Mouse (Mus musculus): ENCODE data around the gene Tbx5. TPM values are rescaled to one million over a fixed set of nuclear protein-coding genes. Genes with fewer than 3 reads are reported as not detected.

The Tbx5 gene
- polyA plus RNA-seq, 1 experiment from 2014 or later, result 0.08 TPM

- H3K4me2 ChIP-seq, result no peak overlapping the region
- no peaks in the 10 kb centered on the region for H3K36me3 ChIP-seq (ENCODE audit: poor library complexity, severe bottlenecking)
- WGBS, result 63% methylated on average over 2 of the region's 2 CpGs
- H3K9ac ChIP-seq, result no peak overlapping the region
- H3K4me3 ChIP-seq, result no peak overlapping the region
- H3K27me3 ChIP-seq, result peaks cover 88% of the 10 kb centered on the region
- no peaks in the 10 kb centered on the region for H3K4me1 ChIP-seq
- H3K27ac ChIP-seq, result no peak overlapping the region
- no peaks in the 10 kb centered on the region for H3K9me3 ChIP-seq (replicated peaks)
- no peak for ATAC-seq
Measured at GRCm38 (mm10) chr5:119821506-119821905, 11.0 kb upstream of the Tbx5 start.

- no peaks in the 10 kb centered on the region for H3K9me3 ChIP-seq (replicated peaks)
- no peak overlapping the region for H3K9ac ChIP-seq
- ATAC-seq, result no peak
- 58% methylated on average over 6 of the region's 6 CpGs for WGBS
- H3K27me3 ChIP-seq, result peaks cover 98% of the 10 kb centered on the region
- 0 out of 2 replicates have a peak, but pooled peaks cover 4% of the 10 kb centered on the region for H3K4me1 ChIP-seq
- no peaks in the 10 kb centered on the region for H3K36me3 ChIP-seq (ENCODE audit: poor library complexity, severe bottlenecking)
- no peak overlapping the region for H3K27ac ChIP-seq
- H3K4me3 ChIP-seq, result no peak overlapping the region
- H3K4me2 ChIP-seq, result no peak overlapping the region
Measured at GRCm38 (mm10) chr5:119827341-119827740, 5.1 kb upstream of the Tbx5 start.

DNA sequence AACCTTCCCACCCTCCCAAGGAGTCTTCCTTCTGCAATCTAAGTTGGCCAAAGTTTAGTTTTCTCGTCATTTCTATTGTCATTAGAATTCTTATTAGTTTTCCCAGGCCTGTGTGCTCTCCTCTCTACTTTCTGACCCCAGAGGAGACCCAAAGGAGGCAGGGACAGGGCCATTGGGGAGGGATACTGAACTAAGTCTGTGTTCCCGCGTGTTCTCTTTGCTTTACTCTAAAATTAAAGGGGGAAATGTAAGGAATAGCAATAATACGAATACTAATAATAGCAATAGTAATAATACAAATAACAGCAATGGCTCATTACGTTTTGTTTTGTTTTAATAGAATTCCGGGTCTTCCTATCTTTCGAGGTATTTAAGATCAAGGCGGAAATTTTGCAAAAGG, 1.9 kb upstream of the Tbx5 start:
- no peak overlapping the region for H3K9ac ChIP-seq
- no peaks in the 10 kb centered on the region for H3K9me3 ChIP-seq (replicated peaks)

GRCm38 (mm10) chr5:119831201-119831771, 1.2 kb upstream of the Tbx5 start:
- no peaks in the 10 kb centered on the region for H3K36me3 ChIP-seq (ENCODE audit: poor library complexity, severe bottlenecking)
- no peak overlapping the region; the same call in 1 of the 2 replicates for H3K4me3 ChIP-seq
- H3K27me3 ChIP-seq, result peaks cover 100% of the 10 kb centered on the region
- WGBS, result 1% methylated on average over 33 of the region's 33 CpGs
- H3K9ac ChIP-seq, result no peak overlapping the region
- no peak for ATAC-seq
- H3K4me2 ChIP-seq, result peak overlapping the region; percentile 4; the same call in 1 of the 2 replicates
- no peaks in the 10 kb centered on the region for H3K9me3 ChIP-seq (replicated peaks)
- 0 out of 2 replicates have a peak, but pooled peaks cover 4% of the 10 kb centered on the region for H3K4me1 ChIP-seq
- H3K27ac ChIP-seq, result no peak overlapping the region

More for the DNA sequence above, 1.9 kb upstream of the Tbx5 start:
- H3K27me3 ChIP-seq, result peaks cover 98% of the 10 kb centered on the region
- 4% methylated on average over 8 of the region's 8 CpGs for WGBS
- H3K36me3 ChIP-seq (ENCODE audit: poor library complexity, severe bottlenecking), result no peaks in the 10 kb centered on the region
- ATAC-seq, result no peak
- 0 out of 2 replicates have a peak, but pooled peaks cover 4% of the 10 kb centered on the region for H3K4me1 ChIP-seq
- no peak overlapping the region for H3K4me3 ChIP-seq
- no peak overlapping the region for H3K4me2 ChIP-seq
- no peak overlapping the region for H3K27ac ChIP-seq

DNA sequence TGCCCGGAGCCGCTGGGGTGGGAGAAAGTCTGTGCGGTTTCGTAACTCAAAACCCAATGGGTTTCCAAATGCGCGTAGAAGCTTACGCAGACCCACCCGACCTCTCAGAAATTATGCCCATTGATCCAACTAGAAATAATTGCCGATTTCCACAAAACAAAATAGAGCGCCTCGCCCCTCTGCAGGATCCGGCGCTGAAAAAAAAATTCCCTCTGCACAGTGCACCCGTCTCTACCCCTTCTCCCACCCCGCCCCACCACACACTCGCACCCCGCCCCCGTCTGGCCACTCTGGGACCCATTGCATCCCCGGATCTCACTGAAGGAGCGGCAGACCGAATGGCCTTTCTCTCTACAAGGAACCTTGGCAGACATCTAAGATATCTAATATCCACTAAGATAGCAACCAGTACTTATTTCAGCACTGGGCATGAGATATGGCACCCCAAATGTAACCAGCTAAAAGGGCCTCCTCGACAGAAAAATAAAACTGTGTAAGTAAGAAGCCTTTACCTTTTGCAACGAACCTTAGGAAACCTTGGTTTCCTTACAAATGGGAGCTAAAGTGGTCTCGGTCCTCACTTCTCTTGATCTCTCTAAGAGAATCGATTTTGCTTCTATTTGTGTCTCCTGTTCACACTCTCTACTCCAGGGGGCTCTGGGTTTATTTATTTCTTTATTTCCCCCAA, 533 bp upstream of the Tbx5 start:
- peaks cover 100% of the 10 kb centered on the region for H3K27me3 ChIP-seq
- H3K9ac ChIP-seq, result no peak overlapping the region
- no peak for ATAC-seq
- H3K9me3 ChIP-seq (replicated peaks), result no peaks in the 10 kb centered on the region
- H3K4me3 ChIP-seq, result no peak overlapping the region
- no peaks in the 10 kb centered on the region for H3K36me3 ChIP-seq (ENCODE audit: poor library complexity, severe bottlenecking)
- H3K4me2 ChIP-seq, result no peak overlapping the region
- 0 out of 2 replicates have a peak, but pooled peaks cover 4% of the 10 kb centered on the region for H3K4me1 ChIP-seq
- under 1% methylated on average over 25 of the region's 25 CpGs for WGBS
- H3K27ac ChIP-seq, result no peak overlapping the region

GRCm38 (mm10) chr5:119833223-119834030, 959 bp downstream of the Tbx5 start:
- no peaks in the 10 kb centered on the region for H3K36me3 ChIP-seq (ENCODE audit: poor library complexity, severe bottlenecking)
- 1% methylated on average over 8 of the region's 8 CpGs for WGBS
- H3K4me1 ChIP-seq, result 0 out of 2 replicates have a peak, but pooled peaks cover 4% of the 10 kb centered on the region
- peaks cover 100% of the 10 kb centered on the region for H3K27me3 ChIP-seq
- no peak overlapping the region for H3K27ac ChIP-seq
- no peaks in the 10 kb centered on the region for H3K9me3 ChIP-seq (replicated peaks)
- no peak overlapping the region for H3K4me3 ChIP-seq
- H3K4me2 ChIP-seq, result no peak overlapping the region
- ATAC-seq, result no peak
- H3K9ac ChIP-seq, result no peak overlapping the region

GRCm38 (mm10) chr5:119834031-119834403, 1.5 kb downstream of the Tbx5 start:
- peaks cover 100% of the 10 kb centered on the region for H3K27me3 ChIP-seq
- no peaks in the 10 kb centered on the region for H3K36me3 ChIP-seq (ENCODE audit: poor library complexity, severe bottlenecking)
- ATAC-seq, result no peak
- no peak overlapping the region for H3K27ac ChIP-seq
- no peak overlapping the region for H3K4me3 ChIP-seq
- H3K4me2 ChIP-seq, result no peak overlapping the region
- H3K9ac ChIP-seq, result no peak overlapping the region
- no peaks in the 10 kb centered on the region for H3K9me3 ChIP-seq (replicated peaks)
- 0% methylated on average over 2 of the region's 2 CpGs for WGBS
- 0 out of 2 replicates have a peak, but pooled peaks cover 4% of the 10 kb centered on the region for H3K4me1 ChIP-seq

DNA sequence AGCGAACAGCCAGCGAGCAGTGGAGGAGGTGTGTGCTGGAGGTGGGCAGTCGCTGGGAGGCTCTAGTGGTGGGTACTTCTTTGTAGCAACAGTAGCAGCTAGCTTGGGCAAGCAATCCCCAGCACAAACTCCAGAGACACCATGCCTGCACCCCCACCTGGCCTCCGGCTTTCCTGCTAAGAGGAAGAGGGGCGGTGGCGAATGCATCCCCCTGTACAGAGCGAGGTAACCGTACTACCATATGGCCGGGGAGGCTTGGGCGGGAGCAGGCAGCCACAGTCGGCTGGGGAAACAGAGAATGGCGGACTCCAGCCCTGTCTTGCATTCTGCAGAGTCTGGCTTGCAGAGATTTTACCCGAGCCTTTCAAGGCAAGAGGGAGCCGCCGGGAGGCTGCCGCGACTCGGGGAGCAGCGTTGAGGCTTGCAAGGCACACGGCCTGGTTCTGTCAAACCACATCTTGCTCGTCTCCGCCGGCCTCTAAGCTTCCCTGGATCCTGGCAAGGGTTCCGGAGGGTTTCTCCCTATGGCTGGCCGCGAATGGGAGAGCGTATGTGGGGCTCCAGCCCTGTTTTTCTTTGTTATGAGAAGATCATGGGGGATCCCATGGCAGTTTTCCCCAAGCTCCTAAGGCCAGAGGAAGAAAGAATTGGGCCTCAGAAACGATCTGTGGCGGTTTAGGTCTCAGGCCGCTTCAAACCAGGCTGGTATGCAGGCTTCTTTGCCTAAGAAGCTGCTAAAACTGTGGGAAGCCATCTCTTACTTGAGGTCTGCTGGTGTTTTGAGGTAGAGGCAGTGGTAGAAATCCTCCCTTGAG, 2.8 kb downstream of the Tbx5 start:
- Histone ChIP-seq H3K36me3 (ENCODE audit: poor library complexity, severe bottlenecking) (no peaks in the 10 kb centered on the region), H3K4me1 (0 out of 2 replicates have a peak, but pooled peaks cover 4% of the 10 kb centered on the region), H3K4me3 (0 out of 2 replicates have a peak overlapping the region, but pooled peaks have one; percentile 0), H3K9ac (no peak overlapping the region), H3K27me3 (peaks cover 100% of the 10 kb centered on the region), H3K4me2 (no peak overlapping the region), H3K27ac (no peak overlapping the region), H3K9me3 (replicated peaks) (no peaks in the 10 kb centered on the region)
- 1% methylated on average over 30 of the region's 30 CpGs for WGBS
- no peak for ATAC-seq

GRCm38 (mm10) chr5:119835868-119836209, 3.4 kb downstream of the Tbx5 start:
- Histone ChIP-seq H3K9me3 (replicated peaks) (no peaks in the 10 kb centered on the region), H3K4me3 (no peak overlapping the region), H3K4me2 (no peak overlapping the region), H3K27me3 (peaks cover 100% of the 10 kb centered on the region), H3K27ac (no peak overlapping the region), H3K36me3 (ENCODE audit: poor library complexity, severe bottlenecking) (no peaks in the 10 kb centered on the region), H3K4me1 (0 out of 2 replicates have a peak, but pooled peaks cover 4% of the 10 kb centered on the region), H3K9ac (no peak overlapping the region)
- ATAC-seq, result no peak
- WGBS, result 0% methylated on average over 12 of the region's 12 CpGs

- H3K27ac ChIP-seq, result no peak overlapping the region
- no peaks in the 10 kb centered on the region for H3K36me3 ChIP-seq (ENCODE audit: poor library complexity, severe bottlenecking)
- no peak overlapping the region for H3K4me3 ChIP-seq
- H3K4me1 ChIP-seq, result no peaks in the 10 kb centered on the region
- no peak overlapping the region for H3K4me2 ChIP-seq
- no peaks in the 10 kb centered on the region for H3K9me3 ChIP-seq (replicated peaks)
- no peak overlapping the region for H3K9ac ChIP-seq
- ATAC-seq, result no peak
- peaks cover 100% of the 10 kb centered on the region for H3K27me3 ChIP-seq
- under 1% methylated on average over 27 of the region's 28 CpGs for WGBS
Measured at GRCm38 (mm10) chr5:119836618-119837305, 4.3 kb downstream of the Tbx5 start.

GRCm38 (mm10) chr5:119837306-119837675, 4.8 kb downstream of the Tbx5 start:
- no peak overlapping the region for H3K4me3 ChIP-seq
- no peak overlapping the region for H3K4me2 ChIP-seq
- peaks cover 100% of the 10 kb centered on the region for H3K27me3 ChIP-seq
- no peak overlapping the region for H3K27ac ChIP-seq
- no peaks in the 10 kb centered on the region for H3K36me3 ChIP-seq (ENCODE audit: poor library complexity, severe bottlenecking)
- H3K9me3 ChIP-seq (replicated peaks), result no peaks in the 10 kb centered on the region
- 0% methylated on average over 19 of the region's 19 CpGs for WGBS
- no peaks in the 10 kb centered on the region for H3K4me1 ChIP-seq
- H3K9ac ChIP-seq, result no peak overlapping the region
- no peak for ATAC-seq

Measured in forebrain, embryonic 13.5 days (tissue).